Comparison of ENCODE assay signal across 7 mouse cellular contexts in the genomic region with DNA sequence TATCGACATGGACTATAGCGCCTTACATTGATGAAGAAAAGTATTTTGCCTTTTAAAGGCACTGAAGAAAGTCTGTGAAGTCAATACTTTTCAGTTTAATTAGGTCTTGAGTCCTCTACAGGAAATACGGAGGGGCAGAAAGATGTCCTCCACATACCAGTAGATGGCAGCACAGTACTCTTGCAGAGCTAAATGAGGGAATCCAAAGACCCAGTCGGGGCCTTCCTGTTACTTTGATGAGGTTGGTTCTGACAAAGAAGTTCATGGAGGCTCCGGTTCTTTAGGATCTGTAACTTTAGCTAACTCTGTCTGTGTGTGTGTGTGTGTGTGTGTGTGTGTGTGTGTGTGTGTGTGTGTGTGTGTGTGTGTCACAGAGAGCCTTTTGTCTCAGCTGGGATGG. TPM values are rescaled to one million over a fixed set of nuclear protein-coding genes. Genes with fewer than 3 reads are reported as not detected.
A peak's percentile ranks its signal among the peaks of the same experiment; 100 is the strongest.
DNase-seq lines count a peak whose midpoint lies in the region; ATAC-seq and TF ChIP-seq lines count a peak whose summit lies in the region.

No protein-coding gene starts in this region.

- DNase-seq in CD8-positive naive resting alpha-beta T cell, adult 2 months (ENCODE audit: low read depth in 2 of 2, low spot score in 2 of 2), result peak; percentile 62 to 79
- peak; percentile 89 for DNase-seq in ZHBTc4 (ENCODE audit: low read depth, low spot score)
- peak; percentile 92 for DNase-seq in embryo, embryonic 10 days (ENCODE audit: low spot score)
- peak; percentile 89 for DNase-seq in heart, adult 8-10 months (ENCODE audit: low spot score)
- peak; percentile 97 for DNase-seq in kidney, postnatal 0 days (ENCODE audit: low spot score)
- peak; percentile 33 for DNase-seq in lung, adult 2 months
- peak; percentile 95 for DNase-seq in retina, embryonic 14.5 days (ENCODE audit: low spot score)

- no peak for TF ChIP-seq POLR2A in lung, adult 2 months (IDR thresholded peaks at IDR 0.05; ENCODE audit: borderline replicate concordance, extremely low read depth, low read depth, low read length)

- peak overlapping the region; percentile 13 for H3K4me2 ChIP-seq in kidney, postnatal 0 days (ENCODE audit: low read length)

- WGBS in kidney, postnatal 0 days, result 4% methylated on average over 5 of the region's 5 CpGs
- WGBS in lung, adult 2 months, result 6% methylated on average over 5 of the region's 5 CpGs

- no peaks in the 10 kb centered on the region for H3K36me3 ChIP-seq in kidney, postnatal 0 days (ENCODE audit: insufficient read depth, low read length)

- no peak overlapping the region for H3K4me3 ChIP-seq in kidney, postnatal 0 days (replicated peaks; ENCODE audit: low read depth, low read length)
- H3K4me3 ChIP-seq in lung, adult 2 months (replicated peaks; ENCODE audit: extremely low read depth, low read depth, low read length), result no peak overlapping the region

- no peaks in the 10 kb centered on the region for H3K9me3 ChIP-seq in kidney, postnatal 0 days (replicated peaks; ENCODE audit: low read length)

- no peak for ATAC-seq in kidney, postnatal 0 days (replicated peaks; ENCODE audit: low FRiP score, low read depth)

- H3K27me3 ChIP-seq in kidney, postnatal 0 days (ENCODE audit: insufficient read depth, low read length), result no peaks in the 10 kb centered on the region

- H3K27ac ChIP-seq in kidney, postnatal 0 days, result no peak overlapping the region

- H3K9ac ChIP-seq in kidney, postnatal 0 days (ENCODE audit: low read depth, low read length), result no peak overlapping the region

- peak; percentile 96 for TF ChIP-seq CTCF in kidney, postnatal 0 days (IDR thresholded peaks at IDR 0.05; ENCODE audit: low read depth)
- peak; percentile 38; the same call in 1 of the 2 replicates for TF ChIP-seq CTCF in lung, adult 2 months (IDR thresholded peaks at IDR 0.05; ENCODE audit: insufficient read depth, low read length)

- peaks cover 17% of the 10 kb centered on the region for H3K4me1 ChIP-seq in kidney, postnatal 0 days (replicated peaks; ENCODE audit: insufficient read depth, low read length)
- peaks cover 12% of the 10 kb centered on the region for H3K4me1 ChIP-seq in lung, adult 2 months (ENCODE audit: control insufficient read depth, insufficient read depth, low read length)

RNA-seq across cellular contexts. Expression of a gene that starts 1.2 kb away (rescaled TPM):
- total RNA-seq in heart, adult 8-10 months (2022), result 10 to 100 TPM; 25.7 to 34.1 (median 30.1) TPM
- polyA plus RNA-seq in kidney, postnatal 0 days (2015; fragmentation: Nextera tagmentation; extraction: Ambion mirVana), result 8.1 and 8.9 TPM in 2 replicates
- 17.5 and 24.9 TPM in 2 replicates for polyA plus RNA-seq in lung, adult 2 months (2012; rRNA removed)

RNA-seq across cellular contexts. Expression of a gene that starts 11.5 kb away (rescaled TPM):
- total RNA-seq in heart, adult 8-10 months (2022), result 10 to 100 TPM in 3 of 4 experiments, 1 to 10 TPM in 1; 7.7 to 11.7 (median 10.1) TPM
- polyA plus RNA-seq in kidney, postnatal 0 days (2015; fragmentation: Nextera tagmentation; extraction: Ambion mirVana), result 3.3 and 3.8 TPM in 2 replicates
- polyA plus RNA-seq in lung, adult 2 months (2012; rRNA removed), result 16.3 and 20.0 TPM in 2 replicates

RNA-seq across cellular contexts. Expression of a gene that starts 15.7 kb away (rescaled TPM):
- total RNA-seq in heart, adult 8-10 months (2022), result 100 to 1,000 TPM; 104 to 110 (median 108) TPM
- polyA plus RNA-seq in kidney, postnatal 0 days (2015; fragmentation: Nextera tagmentation; extraction: Ambion mirVana), result 253 and 273 TPM in 2 replicates
- 44.9 and 56.6 TPM in 2 replicates for polyA plus RNA-seq in lung, adult 2 months (2012; rRNA removed)

RNA-seq across cellular contexts. Expression of a gene that starts 21.6 kb away (rescaled TPM):
- 10 to 100 TPM; 19.6 to 27.4 (median 23.6) TPM for total RNA-seq in heart, adult 8-10 months (2022)
- 19.2 and 21.3 TPM in 2 replicates for polyA plus RNA-seq in kidney, postnatal 0 days (2015; fragmentation: Nextera tagmentation; extraction: Ambion mirVana)
- 15.9 and 23.3 TPM in 2 replicates for polyA plus RNA-seq in lung, adult 2 months (2012; rRNA removed)

RNA-seq across cellular contexts. Expression of a gene that starts 36.9 kb away (rescaled TPM):
- 1 to 10 TPM; 1.7 to 2.8 (median 2.2) TPM for total RNA-seq in heart, adult 8-10 months (2022)
- 7.2 and 9.2 TPM in 2 replicates for polyA plus RNA-seq in kidney, postnatal 0 days (2015; fragmentation: Nextera tagmentation; extraction: Ambion mirVana)
- polyA plus RNA-seq in lung, adult 2 months (2012; rRNA removed), result 9.1 and 12.8 TPM in 2 replicates

Comparison
In these comparisons a context has a peak if more than half of its experiments do, and no peak if none do; other contexts are left out.
1. DNase-seq: peak in every context shown above with its lines; median percentile 97 in kidney, postnatal 0 days; 95 in retina, embryonic 14.5 days; 92 in embryo, embryonic 10 days; 89 in ZHBTc4; 89 in heart, adult 8-10 months; 70 in CD8-positive naive resting alpha-beta T cell, adult 2 months; 33 in lung, adult 2 months.